Mouse (Mus musculus) E14TG2a.4 (cell line): ENCODE measurements around the gene Plcb1.

Source experiments
- CTCF ChIP-seq: conservative IDR thresholded peaks from 2 replicates; pipeline ENCODE4 v1.5.1; 2014; ENCODE audit warnings: low read length
- NANOG ChIP-seq: IDR thresholded peaks from 2 replicates; pipeline ENCODE4 v1.6.1; 2014; ENCODE audit warnings: borderline replicate concordance, low read length, mixed read lengths
- POU5F1 ChIP-seq: IDR thresholded peaks from 2 replicates; pipeline ENCODE4 v1.6.1; 2014; ENCODE audit warnings: low read length, borderline replicate concordance

DNA sequence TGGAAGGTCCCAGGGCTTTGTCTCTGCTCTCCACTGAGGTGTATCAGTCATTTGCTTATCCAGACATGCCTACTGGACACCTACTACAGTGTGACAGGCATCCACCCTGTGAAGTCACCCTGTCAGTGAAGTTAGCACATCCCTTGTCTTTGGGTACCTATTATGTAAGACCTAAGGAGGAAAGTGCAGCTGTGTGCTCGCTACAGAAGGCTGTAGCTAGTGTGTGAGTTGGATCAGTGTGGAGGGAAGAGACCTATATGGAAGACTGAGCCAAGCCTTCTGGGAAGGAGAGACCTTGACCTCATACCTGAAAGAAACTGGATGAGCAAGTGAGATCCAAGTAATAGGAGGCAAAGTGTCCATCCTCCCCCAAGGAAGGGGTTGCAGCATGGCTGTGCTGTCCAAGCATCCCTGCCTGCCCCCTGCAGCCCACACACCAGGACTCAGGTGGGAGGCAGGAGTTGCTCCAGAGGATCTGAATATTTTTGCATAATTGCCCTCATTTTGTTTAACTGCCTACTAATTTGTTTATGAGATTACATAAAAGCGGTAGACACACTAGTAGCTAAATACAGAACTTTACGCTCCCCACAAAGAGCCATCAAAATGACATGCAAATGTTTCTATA is 328.7 kb downstream of the Plcb1 start:
- TF ChIP-seq CTCF (no peak), NANOG (no peak), POU5F1 (no peak)
